Mouse (Mus musculus) gastrocnemius, postnatal 14 days (tissue): ENCODE results near the gene Kif2a. TPM values are rescaled to one million over a fixed set of nuclear protein-coding genes. Genes with fewer than 3 reads are reported as not detected.
"Not testable (repeated sequence)": the region's sequence is repeated elsewhere in the genome, so short reads cannot be mapped to it uniquely, and the experiment has no call there.

ENCODE experiments used
- DNase-seq: peaks from one replicate; pipeline ENCODE4 v3.0.0; 2021; ENCODE audit warnings: mixed read lengths
- intact Hi-C: fragments of 180-260 bp; cut with DNase I; formaldehyde crosslinking; loops from one replicate; pipeline ENCODE4 v1.15.1; 2025; ENCODE audit warnings: low total_unique reads
- total RNA-seq, 2 experiments: library from RNA; stranded (reverse); gene quantifications; 2 replicates each; pipeline ENCODE4 v1.2.3; 2021

The Kif2a gene
- total RNA-seq, 2 experiments from 2014 or later = 16.8 to 22.8 TPM

DNA sequence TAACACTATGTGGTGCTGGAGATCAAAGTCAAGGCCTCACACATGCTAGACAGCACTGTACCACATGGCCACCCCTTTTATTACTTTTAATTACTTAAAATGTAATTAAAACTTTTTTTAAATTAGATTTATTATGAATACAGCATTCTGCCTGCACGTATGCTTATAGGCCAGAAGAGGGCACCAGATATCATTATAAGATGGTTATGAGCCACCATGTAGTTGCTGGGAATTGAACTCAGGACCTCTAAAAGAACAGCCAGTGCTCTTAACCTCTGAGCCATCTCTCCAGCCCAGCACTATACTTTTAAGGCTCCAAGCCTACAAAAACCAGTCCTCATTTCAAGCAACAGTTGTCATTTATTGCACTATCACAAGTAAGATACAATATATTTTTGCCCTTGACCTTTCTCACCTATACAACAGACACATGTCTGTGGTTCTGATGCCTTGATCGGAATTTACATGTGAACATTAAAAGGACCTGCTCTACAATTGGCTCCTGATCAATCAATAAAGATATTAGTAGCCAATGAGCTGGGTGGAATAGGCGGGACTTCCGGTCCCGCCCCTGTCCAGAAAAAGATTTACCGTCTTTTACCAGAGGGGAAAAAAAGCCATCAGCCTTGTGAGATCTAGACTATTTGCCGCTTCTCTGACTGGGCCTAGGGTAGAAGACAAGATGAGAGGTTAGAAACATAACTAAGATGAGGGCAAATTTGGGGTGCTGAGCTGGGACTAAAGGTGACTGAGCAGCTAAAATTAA lies 80.5 kb downstream of the Kif2a start:
- intact Hi-C loops = no loop called here
- no peak for DNase-seq

GRCm38 (mm10) chr13:106937138-106937472 lies 84.8 kb downstream of the Kif2a start:
- no peak for DNase-seq
- intact Hi-C loops = no loop called here

DNA sequence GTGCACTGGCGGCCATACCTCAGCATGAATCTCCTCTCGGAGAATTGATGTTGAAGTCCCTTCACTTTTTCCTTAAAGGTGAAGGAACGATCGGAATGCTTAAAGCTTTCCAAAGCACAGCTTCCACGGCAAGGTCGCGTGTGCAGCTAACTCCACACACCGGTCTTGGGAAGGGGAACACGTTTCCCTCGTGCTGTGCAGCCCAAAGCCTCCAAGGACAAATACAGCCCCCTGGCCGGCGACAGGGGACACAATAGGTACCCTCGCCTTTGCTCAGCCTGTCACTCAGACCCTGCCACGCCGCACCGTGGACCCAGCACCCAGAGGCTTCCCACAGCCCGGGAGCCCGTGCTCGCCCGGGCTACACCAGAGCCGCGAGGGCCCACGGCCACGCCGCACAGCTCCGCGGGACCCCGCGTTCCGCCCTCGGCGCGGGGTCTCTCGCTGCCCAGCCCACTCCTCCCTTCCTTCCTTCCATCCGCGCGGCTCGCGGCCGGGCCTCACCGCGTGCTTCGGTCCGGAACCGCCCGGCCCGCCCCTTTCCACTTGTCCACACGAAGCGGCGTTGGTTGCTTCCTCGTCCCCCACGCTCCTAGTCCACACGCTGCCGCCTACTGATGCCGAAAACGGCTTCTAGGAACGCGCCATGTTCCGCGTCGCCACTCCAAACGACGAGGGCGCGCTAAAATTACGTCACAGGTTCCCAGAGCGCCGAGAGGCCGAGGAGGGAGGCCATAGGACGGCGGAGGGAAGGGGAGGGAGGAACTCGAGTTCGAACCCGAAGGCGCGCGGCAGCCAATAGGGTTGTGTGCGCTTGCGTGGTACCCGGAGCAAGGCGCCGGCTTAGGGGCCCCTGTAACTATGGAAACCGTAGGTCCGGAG lies 85.4 kb downstream of the Kif2a start, which contains the start of gene Ipo11:
Gene Ipo11, minus strand, starts transcription at position 703 of the 882 bp plus-strand sequence.
- DNase-seq = peak; percentile 92
- intact Hi-C loops = no loop called here

DNA sequence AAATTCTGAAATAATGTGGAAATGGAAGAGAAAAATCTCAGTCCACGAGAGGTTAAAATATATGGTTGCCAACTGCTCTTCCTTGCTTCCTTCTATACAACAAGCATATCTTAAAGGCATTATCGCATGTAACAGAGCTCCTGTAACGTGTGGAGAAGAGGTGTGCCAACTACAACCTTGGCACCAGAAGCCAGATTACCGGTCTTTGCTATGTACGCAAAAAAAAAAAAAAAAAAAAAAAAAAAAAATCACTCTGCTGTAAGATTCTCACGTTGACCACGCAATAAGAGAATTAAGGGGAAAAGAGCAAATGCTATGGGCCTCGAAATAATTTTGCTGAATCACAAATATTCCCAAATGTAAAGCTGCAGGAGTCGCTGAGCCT lies 86.1 kb downstream of the Kif2a start:
- no peak for DNase-seq
- intact Hi-C loops = no loop called here

GRCm38 (mm10) chr13:106929201-106929600 lies 92.7 kb downstream of the Kif2a start:
- intact Hi-C loops = no loop called here
- peak; percentile 11 for DNase-seq

DNA sequence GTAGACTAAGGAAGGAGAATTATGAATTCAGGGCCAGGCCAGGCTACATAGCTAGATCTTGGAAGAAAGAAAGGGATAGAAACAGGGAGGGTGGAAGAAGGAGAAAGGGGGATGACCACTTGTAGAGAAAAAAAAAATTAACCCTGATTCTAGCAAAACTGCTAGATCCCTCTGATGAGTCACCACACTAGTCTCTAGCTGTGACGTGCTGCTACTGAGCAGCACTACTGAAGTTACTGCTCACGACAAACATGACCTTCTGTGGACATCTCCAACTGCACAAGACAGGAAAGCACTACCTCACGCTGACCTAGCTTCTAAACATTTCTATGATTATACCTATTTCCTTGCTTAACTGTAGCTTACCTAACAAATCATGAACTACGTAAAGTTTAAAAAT lies 93.6 kb downstream of the Kif2a start:
- intact Hi-C loops = no loop called here
- no peak for DNase-seq

DNA sequence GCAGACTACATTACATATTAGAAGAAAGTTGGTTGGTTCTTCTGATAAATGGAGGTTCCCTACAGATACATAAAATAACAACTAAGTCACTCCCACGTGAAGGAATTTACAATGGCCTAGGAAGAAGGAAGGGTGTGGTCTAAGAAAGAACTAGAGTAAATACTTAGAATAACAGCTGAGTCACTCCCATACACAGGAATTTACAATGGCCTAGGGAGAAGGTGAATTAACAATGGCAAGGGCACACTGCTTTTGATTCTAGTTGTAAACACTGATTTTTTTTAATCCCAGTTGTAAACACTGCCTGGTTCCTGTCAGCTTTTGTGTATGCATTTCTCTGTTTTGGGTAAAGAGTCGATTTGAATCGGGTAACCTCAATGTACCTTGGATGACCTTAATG lies 96.0 kb downstream of the Kif2a start:
- intact Hi-C loops, DNase-seq: not testable (repeated sequence)

GRCm38 (mm10) chr13:106918322-106919050 lies 103.4 kb downstream of the Kif2a start:
- DNase-seq = no peak
- intact Hi-C loops = no loop called here

GRCm38 (mm10) chr13:106913125-106913736 lies 108.7 kb downstream of the Kif2a start:
- DNase-seq = no peak
- intact Hi-C loops = no loop called here

DNA sequence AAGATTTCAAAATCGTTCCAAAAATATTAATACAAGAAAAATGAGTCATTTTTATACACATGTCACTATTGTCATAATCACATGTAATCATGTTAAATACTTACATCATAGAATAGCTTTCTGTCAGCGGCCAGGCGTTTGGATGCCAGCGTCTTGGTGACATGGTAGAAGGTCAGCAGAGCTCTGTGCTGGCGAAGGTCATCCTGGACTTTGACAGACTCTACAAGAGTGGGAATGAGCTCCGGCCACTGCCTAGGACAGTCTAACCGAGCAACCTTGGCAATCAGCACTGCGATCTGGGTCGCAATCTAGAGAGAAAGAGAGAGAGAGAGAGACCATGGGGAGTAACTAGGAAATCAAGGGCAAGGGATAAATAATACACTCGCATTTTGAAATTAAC lies 111.8 kb downstream of the Kif2a start:
- no peak for DNase-seq
- intact Hi-C loops = no loop called here

Other genes with a start within 250 kb of the Kif2a start
- gene Ipo11, start 85.2 kb downstream of the Kif2a start, total RNA-seq = 10 to 100 TPM; 16.4 to 16.7 TPM
- gene Dimt1, start 75.0 kb downstream of the Kif2a start, total RNA-seq = 1 to 10 TPM; 4.7 to 6.5 TPM